Mouse (Mus musculus): ENCODE data around the gene Hid1.

Hid1 gene

GRCm38 (mm10) chr11:115336115-115336514 lies 31.4 kb downstream of the Hid1 start:
- no peak for DNase-seq (ENCODE audit: low spot score in 2 of 2)

DNA sequence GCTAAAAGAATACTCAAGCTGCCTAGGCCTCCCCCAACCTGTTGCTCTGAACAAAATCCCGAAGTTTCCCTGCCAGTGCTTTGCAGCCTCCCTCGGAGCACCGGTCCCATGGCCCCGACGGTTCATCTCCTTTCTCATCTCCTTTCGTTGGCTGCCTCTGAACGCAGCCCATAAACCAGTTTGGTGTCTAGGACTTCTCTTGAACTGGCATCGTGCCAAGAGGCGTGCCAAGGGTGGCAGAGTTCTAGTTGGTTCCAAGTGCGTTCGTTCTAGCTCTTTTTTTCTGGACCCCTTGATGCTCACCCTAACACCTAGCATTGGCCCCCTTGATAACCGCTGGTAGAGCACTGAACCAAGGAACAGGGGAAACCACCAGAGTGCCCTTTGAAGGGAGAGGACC lies 32.3 kb downstream of the Hid1 start:
- DNase-seq (ENCODE audit: low spot score in 2 of 2) = peak in 1 of 2 experiments; percentile 69

DNA sequence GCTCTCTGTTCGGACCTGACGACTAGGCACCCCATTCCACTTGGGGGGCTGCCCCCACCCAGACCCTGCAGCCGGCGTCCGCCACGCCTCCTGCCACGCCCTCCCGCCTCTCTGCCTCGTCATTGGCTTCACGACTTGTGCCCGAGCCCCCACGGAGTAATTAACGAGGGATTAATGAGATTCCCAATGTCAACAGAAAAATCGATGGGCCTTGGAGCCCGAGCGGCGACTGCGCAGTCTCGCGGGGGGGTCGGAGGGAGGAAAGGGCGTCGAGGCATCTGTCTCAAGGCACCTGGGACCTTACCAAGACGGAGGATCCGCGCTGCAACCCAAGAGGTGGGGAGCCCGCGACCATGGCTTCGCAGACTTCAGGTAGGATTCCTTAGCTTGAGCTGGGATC lies 33.0 kb downstream of the Hid1 start, which contains the start of gene Otop3:
Otop3 (plus strand) TSS at position 201 of the 400 bp plus-strand sequence.
- DNase-seq (ENCODE audit: low spot score in 2 of 2) = no peak

DNA sequence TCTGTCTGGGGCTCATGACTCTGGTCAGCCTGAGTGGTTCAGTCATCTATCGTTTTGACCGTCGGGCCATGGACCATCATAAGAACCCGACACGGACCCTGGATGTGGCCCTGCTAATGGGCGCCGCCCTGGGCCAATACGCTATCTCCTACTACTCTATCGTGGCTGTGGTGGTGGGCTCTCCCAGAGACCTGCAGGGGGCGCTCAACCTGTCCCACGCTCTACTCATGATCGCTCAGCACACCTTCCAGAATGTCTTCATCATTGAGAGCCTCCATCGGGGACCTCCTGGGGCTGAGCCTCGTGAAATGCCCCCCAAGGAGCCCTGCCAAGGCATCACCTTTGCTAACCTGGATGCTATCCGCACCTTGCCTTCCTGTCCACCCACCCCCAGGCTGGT lies 38.2 kb downstream of the Hid1 start:
- DNase-seq (ENCODE audit: low spot score in 2 of 2) = no peak

DNA sequence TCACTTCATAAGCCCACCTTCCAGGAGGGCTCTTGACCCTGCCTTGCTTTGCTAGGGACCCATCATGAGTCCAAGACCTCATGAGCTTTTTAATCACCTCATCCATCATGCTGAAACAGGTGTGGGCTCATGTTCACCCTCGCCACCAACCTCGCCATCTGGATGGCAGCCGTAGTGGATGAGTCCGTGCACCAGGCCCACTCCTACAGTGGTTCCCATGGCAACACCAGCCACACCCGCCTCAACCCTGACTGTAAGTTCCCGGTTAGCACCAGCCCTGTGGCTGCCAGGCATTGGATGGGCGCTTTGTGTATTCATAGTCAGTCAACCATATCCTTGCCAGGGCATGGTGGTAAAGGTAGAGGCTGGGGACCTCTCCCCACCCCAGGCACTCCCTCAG lies 40.8 kb downstream of the Hid1 start:
- no peak for DNase-seq (ENCODE audit: low spot score in 2 of 2)

DNA sequence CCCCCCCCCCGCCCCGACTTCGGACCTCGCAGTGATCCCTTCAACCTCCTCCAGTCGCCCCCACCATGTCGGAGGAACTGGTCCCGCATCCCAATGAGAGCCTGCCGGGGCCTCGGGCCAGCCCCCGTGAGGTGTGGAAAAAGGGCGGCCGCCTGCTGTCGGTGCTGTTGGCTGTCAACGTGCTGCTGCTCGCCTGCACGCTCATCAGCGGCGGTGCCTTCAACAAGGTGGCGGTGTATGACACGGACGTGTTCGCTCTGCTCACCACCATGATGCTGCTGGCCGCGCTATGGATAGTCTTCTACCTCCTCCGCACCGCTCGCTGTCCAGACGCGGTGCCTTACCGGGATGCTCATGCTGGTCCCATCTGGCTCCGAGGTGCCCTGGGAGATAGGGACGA lies 44.2 kb downstream of the Hid1 start:
- DNase-seq (ENCODE audit: low spot score in 2 of 2) = no peak

DNA sequence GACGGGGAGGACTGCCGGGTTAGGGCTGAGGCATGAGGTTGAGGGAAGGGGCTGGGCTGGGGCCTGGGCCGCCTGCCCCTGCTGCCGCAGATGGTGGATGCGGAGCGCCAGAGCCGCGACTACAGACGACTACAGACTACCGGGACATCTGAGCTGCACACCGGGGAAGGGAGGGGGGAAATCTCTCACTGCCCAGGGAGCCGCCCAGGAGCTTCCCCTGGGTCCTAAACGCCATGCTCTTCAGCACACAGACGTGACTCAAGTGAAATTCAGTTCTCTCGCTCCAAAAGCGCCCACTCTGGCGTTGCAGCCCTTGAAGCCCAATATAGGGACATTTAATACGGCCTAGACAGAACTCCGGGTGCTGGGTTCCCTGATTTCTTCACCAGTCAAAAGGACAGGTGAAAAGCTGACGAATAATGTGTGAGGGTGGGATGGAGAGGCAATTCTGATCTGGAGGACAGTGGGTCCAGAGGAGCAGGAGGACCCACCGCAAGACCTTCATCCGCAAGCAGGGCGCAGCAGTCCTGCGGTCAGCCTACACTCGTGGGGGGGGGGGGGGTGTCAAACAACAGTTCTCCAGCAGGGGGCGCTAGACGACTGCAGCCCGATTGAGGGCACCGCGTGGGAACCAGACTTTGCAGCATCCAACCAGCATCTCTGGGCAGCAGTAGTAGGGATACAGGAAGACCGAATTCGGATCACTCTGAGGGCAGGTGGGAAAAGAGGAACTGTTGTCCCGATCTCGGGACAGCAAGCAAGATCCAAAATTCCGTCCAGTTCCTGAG lies 45.5 kb downstream of the Hid1 start, which contains the start of gene Ush1g:
Ush1g (minus strand) TSS at position 136 of the 788 bp plus-strand sequence.
- DNase-seq (ENCODE audit: low spot score in 2 of 2) = no peak

DNA sequence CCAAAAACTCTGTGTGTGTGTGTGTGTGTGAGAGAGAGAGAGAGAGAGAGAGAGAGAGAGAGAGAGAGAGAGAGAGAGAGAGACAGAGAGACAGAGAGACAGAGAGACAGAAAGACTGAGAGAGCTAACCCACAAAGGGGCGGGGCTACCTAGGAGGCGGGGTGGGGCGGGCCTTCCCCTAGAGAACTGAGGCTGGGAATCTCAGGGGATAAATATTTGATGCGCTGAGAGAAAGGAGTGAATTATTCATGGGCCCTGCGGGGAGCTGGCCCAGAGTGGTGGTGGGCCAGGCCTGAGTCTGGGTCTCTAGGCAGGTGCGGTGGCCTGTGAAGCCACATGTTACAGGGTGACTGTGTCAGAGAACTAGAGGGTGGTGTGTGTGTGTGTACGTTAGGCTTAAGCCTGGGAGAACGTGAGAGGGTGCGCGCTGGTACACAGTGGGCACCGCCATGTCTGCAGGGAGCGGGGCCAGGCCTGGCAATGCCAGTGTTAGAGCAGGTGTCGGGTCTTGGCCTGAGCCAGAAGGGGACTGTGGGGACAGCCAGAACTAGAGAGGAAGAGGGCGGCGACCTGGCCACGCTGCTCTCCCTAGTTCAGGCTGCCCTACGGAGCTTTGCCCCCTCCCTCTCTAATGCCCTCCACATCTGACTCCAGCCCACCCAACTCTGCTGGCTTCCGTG lies 47.7 kb downstream of the Hid1 start:
- DNase-seq (ENCODE audit: low spot score in 2 of 2) = no peak

- DNase-seq (ENCODE audit: low spot score in 2 of 2) = no peak
These were observed 49.1 kb downstream of the Hid1 start for GRCm38 (mm10) chr11:115318245-115319027.

- no peak for DNase-seq (ENCODE audit: low spot score in 2 of 2)
These were observed 50.4 kb downstream of the Hid1 start for GRCm38 (mm10) chr11:115317204-115317603.

GRCm38 (mm10) chr11:115314249-115314648 lies 53.3 kb downstream of the Hid1 start:
- no peak for DNase-seq (ENCODE audit: low spot score in 2 of 2)

DNA sequence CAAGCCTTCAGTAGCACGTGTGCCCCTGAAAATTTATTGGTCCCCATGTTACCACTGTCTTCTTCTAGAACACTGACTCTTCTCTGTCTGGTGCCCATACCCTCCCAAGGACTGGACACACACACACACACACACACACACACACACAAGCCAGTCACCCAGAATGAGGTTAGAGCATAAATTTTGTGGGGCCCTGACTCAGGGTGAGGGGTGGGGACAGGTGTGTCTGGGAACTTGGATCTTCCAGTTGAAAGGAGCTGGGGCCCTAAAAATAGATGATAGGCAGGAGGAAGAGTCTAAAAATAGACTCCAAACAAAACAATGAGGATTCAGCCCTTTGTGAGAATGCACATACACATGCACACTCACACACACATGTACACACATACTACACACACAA lies 58.8 kb downstream of the Hid1 start:
- no peak for DNase-seq (ENCODE audit: low spot score in 2 of 2)

GRCm38 (mm10) chr11:115306863-115307262 lies 60.7 kb downstream of the Hid1 start, which contains the start of gene Otop2:
Otop2 (plus strand) TSS chr11:115307163.
- no peak for DNase-seq (ENCODE audit: low spot score in 2 of 2)

DNA sequence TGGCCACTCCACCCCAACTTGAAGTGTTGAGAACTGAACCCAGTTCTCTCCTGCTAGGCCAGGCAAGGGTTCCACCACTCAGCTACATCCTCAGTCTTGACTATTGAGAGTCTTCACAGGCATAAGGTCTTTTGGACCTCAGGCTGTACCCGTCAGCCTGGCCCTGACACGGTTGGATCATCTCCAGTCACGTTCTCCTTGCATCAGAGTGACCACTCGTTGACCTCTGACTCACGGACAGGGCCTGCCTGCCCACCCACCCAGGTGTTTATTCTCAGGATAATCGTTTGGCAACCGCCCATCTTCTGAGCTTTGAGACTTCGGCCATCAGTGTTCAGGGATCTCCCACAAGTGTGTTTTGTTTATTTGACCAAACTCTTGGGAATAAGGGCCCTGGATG lies 64.4 kb downstream of the Hid1 start:
- no peak for DNase-seq (ENCODE audit: low spot score in 2 of 2)

DNA sequence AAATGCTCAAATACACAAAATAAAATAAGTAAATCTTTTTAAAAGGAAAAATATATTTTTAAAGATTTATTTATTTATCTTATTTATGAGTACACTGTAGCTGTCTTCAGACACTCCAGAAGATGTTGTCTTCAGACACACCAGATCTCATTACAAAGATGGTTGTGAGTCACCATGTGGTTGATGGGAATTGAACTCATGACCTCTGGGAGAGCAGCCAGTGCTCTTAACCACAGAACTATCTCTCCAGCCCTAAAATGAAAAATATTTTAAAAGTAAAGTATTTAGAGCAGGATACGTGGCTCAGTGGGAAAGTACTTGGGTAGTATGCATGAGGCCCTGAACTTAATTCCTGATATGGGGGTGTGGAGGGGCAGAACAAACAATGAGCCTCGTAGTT lies 66.2 kb downstream of the Hid1 start:
- no peak for DNase-seq (ENCODE audit: low spot score in 2 of 2)

DNA sequence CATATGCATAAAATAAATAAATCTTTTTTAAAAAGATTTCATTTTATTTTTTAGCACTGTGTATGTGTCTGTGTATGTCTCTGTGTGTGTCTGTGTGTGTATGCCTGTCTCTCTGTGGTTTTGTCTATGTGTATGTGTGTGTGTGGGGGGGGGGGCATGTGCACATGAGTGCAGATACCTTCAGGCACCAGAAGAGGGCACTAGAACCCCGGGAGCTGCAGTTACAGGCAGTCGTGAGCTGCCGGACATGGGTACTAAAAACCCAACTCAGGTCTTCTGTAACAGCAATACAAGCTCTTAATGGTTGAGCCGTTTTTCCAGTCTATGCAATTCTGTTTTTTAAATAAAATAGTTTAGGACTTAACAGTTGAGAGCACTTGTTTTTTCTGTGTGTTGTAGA lies 66.8 kb downstream of the Hid1 start:
- no peak for DNase-seq (ENCODE audit: low spot score in 2 of 2)

DNA sequence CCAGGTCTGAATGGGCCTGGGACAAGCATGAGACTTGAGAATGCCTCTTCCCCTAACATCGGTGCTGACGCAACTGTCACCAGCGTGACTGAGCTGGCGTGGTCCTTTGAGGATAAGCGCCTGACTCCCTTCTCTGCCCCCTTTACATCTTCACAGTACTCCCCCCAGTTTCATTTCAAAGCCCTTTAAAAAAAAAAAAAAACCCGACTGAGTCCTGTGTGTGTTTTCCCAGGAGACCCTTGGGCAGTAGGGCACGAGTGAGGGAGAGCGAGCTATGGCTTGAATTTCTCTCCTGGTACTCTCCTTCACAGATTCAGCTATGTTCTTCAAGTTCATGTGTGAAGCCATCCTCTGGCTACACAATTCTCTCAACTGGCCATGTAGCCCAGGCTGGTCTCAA lies 69.4 kb downstream of the Hid1 start:
- no peak for DNase-seq (ENCODE audit: low spot score in 2 of 2)

Measured in urinary bladder, postnatal 4 days (tissue).